Mouse (Mus musculus): Measurements from ENCODE around the gene Adra2c.

- TF ChIP-seq POLR2A (IDR thresholded peaks at IDR 0.05; ENCODE audit: insufficient read depth, low read length) (no peak), CTCF (IDR thresholded peaks at IDR 0.05; ENCODE audit: low read depth, low read length) (no peak), EP300 (IDR thresholded peaks at IDR 0.05; ENCODE audit: insufficient read depth, low read depth, low read length) (no peak)
Measured at GRCm38 (mm10) chr5:35245555-35246273, 32.4 kb upstream of the Adra2c start.
